Comparison of ENCODE assay signal across 18 mouse cellular contexts in the genomic region with DNA sequence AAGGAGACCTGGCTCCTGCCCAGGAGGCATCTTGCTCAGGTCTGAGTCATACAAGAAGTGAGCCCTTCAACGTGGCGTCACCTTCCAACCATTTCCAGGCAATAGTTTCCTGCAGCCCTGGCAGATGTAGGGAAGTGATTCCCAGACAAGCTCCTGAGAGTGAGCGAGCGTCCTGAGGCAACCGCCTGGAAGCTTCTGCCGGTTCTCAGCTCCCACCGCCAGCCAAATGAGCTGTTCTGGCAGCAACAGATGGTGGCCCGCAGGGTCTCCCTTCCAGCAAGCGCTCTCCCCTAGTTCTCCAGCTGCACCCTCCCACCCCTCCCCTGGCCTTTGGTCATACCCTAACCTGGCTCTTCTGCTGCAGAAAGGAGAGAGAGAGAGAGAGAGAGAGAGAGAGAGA. TPM values are rescaled to one million over a fixed set of nuclear protein-coding genes. Genes with fewer than 3 reads are reported as not detected.
DNase-seq lines count a peak whose midpoint lies in the region; ATAC-seq lines count a peak whose summit lies in the region.
"Had no signal": no experiment of that assay in that cellular context is flagged by ENCODE, and none has a peak within 500 bp of the region (broad histone marks: within the 10 kb centered on the region; RNA-seq: fewer than 3 reads in every experiment).

No protein-coding gene starts in this region.

- ATAC-seq in cerebellum, adult (ENCODE audit: insufficient number of reproducible peaks, low FRiP score, low TSS enrichment), result no peak
- ATAC-seq in embryonic facial prominence, embryonic 11.5 days (replicated peaks; ENCODE audit: insufficient number of reproducible peaks, low FRiP score, low TSS enrichment, low read depth), result no peak
- ATAC-seq: forebrain, postnatal 0 days; intestine, embryonic 16.5 days had no signal

- H3K27me3 ChIP-seq in embryonic facial prominence, embryonic 11.5 days (ENCODE audit: control insufficient read depth, insufficient read depth, low read length), result no peaks in the 10 kb centered on the region

- H3K4me2 ChIP-seq in embryonic facial prominence, embryonic 11.5 days (ENCODE audit: low read depth, low read length), result no peak overlapping the region
- H3K4me2 ChIP-seq: liver, embryonic 11.5 days had no signal

- no peak overlapping the region for H3K9ac ChIP-seq in embryonic facial prominence, embryonic 11.5 days (replicated peaks; ENCODE audit: low read length)
- H3K9ac ChIP-seq: forebrain, postnatal 0 days had no signal

- peak; percentile 16 to 44 for DNase-seq in cerebellum, postnatal 25 days
- DNase-seq in left cerebral cortex, postnatal 4 days, result peak; percentile 68
- no peak for DNase-seq in left cerebral cortex, postnatal 36 days (ENCODE audit: low spot score in 2 of 2)
- peak; percentile 23 for DNase-seq in 3134 (ENCODE audit: extremely low read depth, insufficient read length, low spot score)
- DNase-seq in embryonic facial prominence, embryonic 11.5 days (ENCODE audit: low spot score), result peak; percentile 13
- no peak for DNase-seq in thymus, postnatal 14 days
- DNase-seq in ovary, postnatal 36 days (ENCODE audit: low spot score), result no peak
- DNase-seq: forebrain, postnatal 0 days; heart, adult 18-20 months; heart, postnatal 10 days; layer of hippocampus, postnatal 36 days; thymus, adult 2 months had no signal

- H3K27ac ChIP-seq in embryonic facial prominence, embryonic 11.5 days (replicated peaks; ENCODE audit: low read depth, low read length), result no peak overlapping the region

- no peak overlapping the region for H3K4me3 ChIP-seq in embryonic facial prominence, embryonic 11.5 days (ENCODE audit: low read depth, low read length)
- H3K4me3 ChIP-seq: megakaryocyte, embryonic 14.5 days had no signal

- H3K4me1 ChIP-seq in embryonic facial prominence, embryonic 11.5 days (ENCODE audit: control insufficient read depth, insufficient read depth, low read length), result no peaks in the 10 kb centered on the region

- H3K36me3 ChIP-seq in embryonic facial prominence, embryonic 11.5 days (replicated peaks; ENCODE audit: control insufficient read depth, insufficient read depth, low read depth, low read length), result no peaks in the 10 kb centered on the region

- 56% methylated on average over 9 of the region's 9 CpGs for WGBS in embryonic facial prominence, embryonic 11.5 days

- H3K9me3 ChIP-seq in embryonic facial prominence, embryonic 11.5 days (replicated peaks; ENCODE audit: control insufficient read depth, low read length), result no peaks in the 10 kb centered on the region

- intact Hi-C loops in left cerebral cortex, postnatal 4 days (cut with DNase I), result no loop called here
- intact Hi-C loops in left cerebral cortex, postnatal 36 days (cut with DNase I), result no loop called here

RNA-seq across cellular contexts. Expression of a gene that starts 54.2 kb away (rescaled TPM):
- 1 to 10 TPM; 1.2 to 1.7 TPM for total RNA-seq in left cerebral cortex, postnatal 4 days (2021)
- total RNA-seq in left cerebral cortex, postnatal 36 days (2021), result 1 to 10 TPM; 1.8 to 2.3 TPM
- 0.21 and 0.31 TPM in 2 replicates for polyA plus RNA-seq in embryonic facial prominence, embryonic 11.5 days (2014; fragmentation: Nextera tagmentation; extraction: Ambion mirVana)
- total RNA-seq: common myeloid progenitor, adult 5-6 weeks; heart, adult 18-20 months; heart, postnatal 10 days had no signal
- polyA plus RNA-seq: liver, embryonic 11.5 days; neural tube, embryonic 11.5 days had no signal

Comparison
In these comparisons a context has a peak if more than half of its experiments do, and no peak if none do; other contexts are left out.
1. DNase-seq: peak in cerebellum, postnatal 25 days (2 of 2), left cerebral cortex, postnatal 4 days (single experiment), 3134 (single experiment) and embryonic facial prominence, embryonic 11.5 days (single experiment); none in left cerebral cortex, postnatal 36 days (0 of 2), thymus, postnatal 14 days (single experiment) and ovary, postnatal 36 days (single experiment).